Mouse (Mus musculus) left cerebral cortex, postnatal 36 days (tissue): ENCODE results near the gene Rgs14. TPM values are rescaled to one million over a fixed set of nuclear protein-coding genes. Genes with fewer than 3 reads are reported as not detected.
A peak's percentile ranks its signal among the peaks of the same experiment; 100 is the strongest.

Experiments used
- DNase-seq, 2 experiments: peaks; one replicate each; pipeline ENCODE4 v3.0.0; 2021 to 2022; ENCODE audit warnings: low spot score in 2 of 2, mixed read lengths in 1 of 2
- intact Hi-C: fragments of 180-260 bp; cut with DNase I; formaldehyde crosslinking; loops from one replicate; pipeline ENCODE4 v1.15.1; 2025
- total RNA-seq, 2 experiments: library from RNA; stranded (reverse); gene quantifications; 2 replicates each; pipeline ENCODE4 v1.2.3; 2021

Rgs14 gene
- total RNA-seq = 10 to 100 TPM; 52.3 to 53.7 TPM

GRCm38 (mm10) chr13:55369531-55370114 is at the start of gene Rgs14:
Gene Rgs14 (plus strand): TSS chr13:55369732.
- intact Hi-C loops = no loop called here
- DNase-seq = peak; percentile 48 to 49

- intact Hi-C loops = no loop called here
- peak in 1 of 2 experiments; percentile 3 for DNase-seq
These were observed 49.5 kb upstream of the Rgs14 start, which contains the start of gene Prelid1 for GRCm38 (mm10) chr13:55319931-55320533. Gene Prelid1 (plus strand): TSS chr13:55320500.

DNA sequence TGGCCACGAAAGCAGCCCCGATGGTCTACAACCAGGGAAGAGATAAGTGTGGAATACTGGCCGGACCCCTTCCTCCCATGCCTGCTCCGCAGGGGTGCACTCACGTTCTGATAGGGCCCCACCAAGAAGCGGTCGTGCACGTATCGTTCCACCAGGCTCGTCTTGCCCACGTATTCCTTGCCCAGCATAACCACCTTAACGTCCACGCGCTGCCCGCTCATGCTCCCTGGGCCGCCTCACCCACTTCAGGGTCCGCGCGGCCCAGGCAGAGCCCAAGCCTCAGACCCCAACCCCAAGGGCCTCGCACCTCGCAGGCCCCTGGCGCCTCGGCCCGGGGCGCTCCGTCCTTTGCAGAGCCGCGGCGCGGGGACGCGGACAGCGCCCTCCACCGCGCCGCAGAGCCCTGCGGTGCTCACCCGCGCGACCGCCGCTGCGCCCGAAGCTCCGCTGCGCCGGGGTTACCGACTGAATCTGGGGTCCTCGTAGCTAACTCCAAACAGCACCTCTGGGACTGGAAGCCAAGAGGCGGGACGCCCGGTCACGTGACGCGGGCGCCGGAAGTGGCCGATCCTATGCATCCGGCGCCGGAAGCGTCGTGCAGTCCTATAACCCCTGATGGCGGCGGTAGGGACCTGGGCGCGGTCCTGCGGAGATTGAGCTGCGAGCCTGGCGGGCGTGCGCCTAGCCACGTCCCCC is 48.0 kb upstream of the Rgs14 start, which contains the start of gene Rab24:
TSS of gene Rab24 (minus strand) at position 513 of the 696 bp plus-strand sequence.
- intact Hi-C loops = no loop called here
- DNase-seq = peak; percentile 87 to 88

GRCm38 (mm10) chr13:55322130-55322825 is 47.3 kb upstream of the Rgs14 start:
- DNase-seq = no peak
- intact Hi-C loops = no loop called here

- intact Hi-C loops = no loop called here
- peak in 1 of 2 experiments; percentile 50 for DNase-seq
These were observed 43.9 kb upstream of the Rgs14 start for GRCm38 (mm10) chr13:55325596-55325995.

GRCm38 (mm10) chr13:55327169-55327568 is 42.4 kb upstream of the Rgs14 start:
- intact Hi-C loops = no loop called here
- DNase-seq = no peak

GRCm38 (mm10) chr13:55327633-55328032 is 41.9 kb upstream of the Rgs14 start:
- intact Hi-C loops = no loop called here
- peak; percentile 91 for DNase-seq

GRCm38 (mm10) chr13:55328171-55328570 is 41.4 kb upstream of the Rgs14 start:
- no peak for DNase-seq
- intact Hi-C loops = no loop called here

DNA sequence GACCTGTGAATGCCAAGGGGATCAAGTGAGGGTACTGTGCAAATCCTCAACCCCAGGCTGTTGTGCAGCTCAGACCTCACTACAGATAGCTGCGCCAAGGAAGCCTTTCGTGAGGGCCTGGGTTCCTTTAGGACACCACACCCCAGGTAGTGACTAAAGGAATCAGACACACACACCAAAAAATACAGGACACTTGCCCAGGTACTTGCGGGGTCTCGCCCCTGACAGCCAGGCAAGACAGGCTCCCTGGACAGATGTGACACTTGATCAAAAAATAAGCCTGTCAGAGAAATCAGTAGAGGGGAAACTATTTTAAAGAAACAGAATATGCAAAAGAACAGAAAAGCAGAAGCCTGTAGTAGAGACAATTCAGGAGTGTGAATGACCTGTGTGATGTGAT is 40.9 kb upstream of the Rgs14 start:
- intact Hi-C loops = no loop called here
- no peak for DNase-seq

DNA sequence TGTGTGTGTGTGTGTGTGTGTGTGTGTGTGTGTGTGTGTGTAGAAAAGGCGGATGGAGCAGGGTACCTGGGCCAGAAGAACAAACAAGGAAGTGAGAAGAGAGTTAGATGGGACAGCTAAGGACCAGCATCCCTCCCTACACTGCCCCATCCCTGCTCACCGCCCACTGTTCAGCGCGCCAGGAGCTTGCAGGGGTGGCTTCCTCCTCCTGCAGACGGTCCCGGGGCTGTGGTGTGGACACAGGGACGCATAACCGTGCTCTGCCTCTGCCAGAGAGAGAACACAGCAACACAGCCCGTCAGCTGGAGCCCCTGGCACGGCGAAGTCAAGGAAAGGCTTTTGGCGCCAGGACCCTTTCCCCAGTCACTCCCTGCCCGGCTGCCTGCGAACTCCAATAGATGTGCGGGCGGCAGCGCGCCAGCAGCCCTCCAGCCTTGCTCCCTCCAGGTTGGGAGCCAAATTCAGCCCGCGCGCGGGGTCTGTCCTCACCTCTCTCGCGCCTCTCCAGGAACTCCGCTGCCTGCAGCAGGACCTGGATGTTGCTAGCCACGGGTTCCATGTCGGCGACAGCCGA is 40.3 kb upstream of the Rgs14 start:
- intact Hi-C loops = no loop called here
- DNase-seq = no peak

GRCm38 (mm10) chr13:55329683-55330566 is 39.6 kb upstream of the Rgs14 start, which contains the start of gene Mxd3:
Gene Mxd3 (minus strand): TSS chr13:55329823.
- DNase-seq = peak; percentile 82 to 86
- intact Hi-C loops = no loop called here

DNA sequence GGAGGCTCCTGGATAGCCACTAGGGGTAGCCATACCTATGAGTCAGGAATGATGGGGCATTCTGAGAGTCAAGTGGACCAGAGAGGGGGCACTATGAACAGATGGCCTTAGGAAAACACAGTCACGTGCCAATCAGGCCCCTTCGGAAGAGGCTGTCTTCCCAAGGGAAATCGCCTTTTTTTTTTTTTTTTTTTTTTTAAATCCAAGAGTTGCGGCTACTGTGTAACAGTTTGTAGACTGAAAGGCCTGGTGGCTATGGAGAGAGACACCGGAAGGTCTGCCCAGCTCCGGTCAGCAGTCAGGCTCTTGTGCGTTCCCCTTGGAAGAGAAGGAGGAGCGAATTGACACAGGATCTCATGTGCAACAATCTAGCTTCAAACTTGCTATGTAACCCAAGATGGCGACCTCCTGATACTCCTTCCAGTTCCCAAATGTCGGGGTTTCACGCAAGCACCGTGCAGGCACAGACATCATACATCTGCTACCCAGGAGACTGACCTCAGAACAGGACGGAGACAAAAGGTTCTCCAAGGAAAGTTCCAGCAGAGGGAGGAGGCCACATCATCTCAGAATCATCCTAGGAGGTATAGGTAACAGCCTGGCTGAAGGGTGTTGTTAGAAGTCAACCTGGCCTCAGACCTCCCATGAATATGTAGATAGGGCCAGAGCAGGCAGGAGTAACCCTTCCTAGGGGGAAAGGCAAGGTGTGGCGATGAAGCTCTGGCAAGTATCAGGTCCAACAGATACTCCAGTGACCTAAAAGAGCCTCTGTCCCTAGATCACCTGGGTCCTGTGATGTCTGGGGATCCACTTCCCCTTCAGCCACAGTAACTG is 38.7 kb upstream of the Rgs14 start:
- no peak for DNase-seq
- intact Hi-C loops = no loop called here

DNA sequence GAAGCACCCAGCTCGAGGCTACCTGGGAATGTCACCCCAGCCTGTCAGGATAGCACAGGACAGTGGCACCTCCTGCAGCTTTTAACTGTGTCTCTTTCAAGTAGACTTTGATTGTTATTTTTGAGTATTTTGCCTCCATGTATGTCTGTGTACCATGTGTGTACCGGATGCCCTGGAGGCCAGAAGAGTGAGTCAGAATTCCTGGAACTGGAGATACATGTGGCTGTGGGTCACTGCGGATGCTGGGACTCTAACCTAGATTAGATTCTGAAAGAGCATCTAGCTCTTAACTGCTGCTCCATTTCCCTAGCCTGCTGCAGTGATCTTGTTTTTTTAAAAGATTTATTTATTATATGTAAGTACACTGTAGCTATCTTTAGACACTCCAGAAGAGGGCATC is 37.2 kb upstream of the Rgs14 start:
- DNase-seq = no peak
- intact Hi-C loops = no loop called here

- intact Hi-C loops = no loop called here
- no peak for DNase-seq
These were observed 33.8 kb upstream of the Rgs14 start for GRCm38 (mm10) chr13:55335701-55336100.

- no peak for DNase-seq
- intact Hi-C loops = no loop called here
These were observed 32.1 kb upstream of the Rgs14 start for GRCm38 (mm10) chr13:55337341-55337975.

GRCm38 (mm10) chr13:55338131-55339054 is 31.1 kb upstream of the Rgs14 start:
- intact Hi-C loops = no loop called here
- DNase-seq = no peak

DNA sequence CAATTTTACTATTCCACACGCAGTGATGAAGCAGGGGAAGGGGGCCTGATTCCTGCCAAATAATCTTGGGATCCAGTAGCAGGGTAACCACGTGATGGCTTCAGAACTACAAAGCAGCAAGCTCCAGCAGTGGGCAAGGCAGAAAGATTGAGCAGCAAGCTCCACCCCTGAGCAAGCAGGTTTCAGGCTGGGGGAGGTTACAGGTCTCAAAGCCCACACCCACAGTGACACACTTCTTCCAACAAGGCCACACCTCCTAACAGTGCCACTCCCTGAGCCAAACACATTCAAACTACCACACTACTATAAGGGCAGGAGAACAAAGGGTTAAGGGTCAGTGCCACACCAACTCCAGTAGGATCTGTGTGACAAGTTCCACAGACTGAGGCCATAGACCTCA is 30.3 kb upstream of the Rgs14 start:
- intact Hi-C loops = no loop called here
- no peak for DNase-seq
